Mouse (Mus musculus) MEL (cell line): ENCODE data around the gene Cdc5l.

ENCODE experiments used
- CTCF ChIP-seq, 3 experiments: IDR thresholded peaks in 2 of 3; conservative IDR thresholded peaks in 1 of 3; 2 replicates each; pipeline ENCODE4 v1.5.1; 2011 to 2012; ENCODE audit warnings: low read length in 3 of 3, low read depth in 2 of 3, mild to moderate bottlenecking in 2 of 3, improper control_type of control experiment in 1 of 3, inconsistent platforms in 1 of 3, mixed read lengths in 1 of 3, moderate library complexity in 1 of 3; ENCODE audit not compliant: control insufficient read depth in 1 of 3, insufficient read depth in 1 of 3, poor library complexity in 1 of 3, severe bottlenecking in 1 of 3
- MAX ChIP-seq: IDR thresholded peaks from 2 replicates; pipeline ENCODE4 v1.6.1; 2011; ENCODE audit warnings: low read length, improper control_type of control experiment
- POLR2A ChIP-seq, 2 experiments: IDR thresholded peaks; 2 replicates each; pipeline ENCODE4 v1.6.1; 2011 to 2012; ENCODE audit warnings: low read length in 2 of 2, mild to moderate bottlenecking in 2 of 2, control low read depth in 1 of 2, improper control_type of control experiment in 1 of 2, low read depth in 1 of 2, moderate library complexity in 1 of 2; ENCODE audit not compliant: control insufficient read depth in 1 of 2, insufficient read depth in 1 of 2, poor library complexity in 1 of 2
- POLR2AphosphoS2 ChIP-seq: IDR thresholded peaks from 2 replicates; pipeline ENCODE4 v1.6.1; 2011; ENCODE audit warnings: low read length, improper control_type of control experiment

GRCm38 (mm10) chr17:45394612-45395011 lies 38.9 kb downstream of the Cdc5l start:
- no peak for TF ChIP-seq MAX
- TF ChIP-seq CTCF (IDR thresholded peaks at IDR 0.05 in 2 of 3, conservative IDR thresholded peaks at IDR 0.05 in 1 of 3; ENCODE audit: control insufficient read depth in 1 of 3, insufficient read depth in 1 of 3, low read depth in 2 of 3, low read length in 3 of 3, poor library complexity in 1 of 3, severe bottlenecking in 1 of 3), result no peak
- TF ChIP-seq POLR2A (IDR thresholded peaks at IDR 0.05; ENCODE audit: control insufficient read depth in 1 of 2, insufficient read depth in 1 of 2, low read depth in 1 of 2, low read length in 2 of 2, poor library complexity in 1 of 2), result no peak
- no peak for TF ChIP-seq POLR2AphosphoS2
